10 mouse cellular contexts compared by ENCODE assay signal in the genomic region with DNA sequence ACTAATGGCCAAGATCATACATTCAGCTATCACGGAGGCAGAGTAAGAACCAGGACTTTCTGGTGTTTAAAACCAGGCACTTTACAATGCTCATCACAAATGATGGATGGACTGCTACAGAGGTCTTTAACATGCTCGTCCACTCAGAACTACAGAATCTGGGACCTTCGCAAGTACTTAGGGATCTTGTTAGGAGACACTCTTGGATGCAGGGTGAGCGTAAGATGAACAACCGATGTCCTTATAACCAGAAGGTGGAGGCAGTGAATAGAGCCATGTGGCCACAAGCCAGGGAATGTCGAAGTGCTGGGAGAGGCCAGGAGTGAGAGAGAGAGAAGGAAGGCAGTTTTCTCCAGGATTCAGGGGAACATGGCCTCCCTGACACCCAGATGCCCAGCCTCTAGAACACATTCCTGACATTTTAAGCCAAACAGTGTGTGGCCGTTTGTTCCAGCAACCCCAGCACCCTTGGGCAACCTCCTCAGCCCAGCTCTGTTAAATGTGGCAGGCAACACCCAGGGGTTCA.
DNase-seq lines count a peak whose midpoint lies in the region; ATAC-seq and TF ChIP-seq lines count a peak whose summit lies in the region.
"Had no signal": no experiment of that assay in that cellular context is flagged by ENCODE, and none has a peak within 500 bp of the region (broad histone marks: within the 10 kb centered on the region; RNA-seq: fewer than 3 reads in every experiment).

No protein-coding gene starts in this region.

- H3K27me3 ChIP-seq in heart, postnatal 0 days (ENCODE audit: control insufficient read depth, insufficient read depth, low read length) = no peaks in the 10 kb centered on the region
- H3K27me3 ChIP-seq: midbrain, embryonic 12.5 days had no signal

- peaks cover 89% of the 10 kb centered on the region for H3K36me3 ChIP-seq in heart, postnatal 0 days (replicated peaks; ENCODE audit: control insufficient read depth, insufficient read depth, low read length)
- H3K36me3 ChIP-seq: midbrain, embryonic 12.5 days had no signal

- H3K27ac ChIP-seq in heart, postnatal 0 days (ENCODE audit: low read depth) = peak overlapping the region; percentile 73
- H3K27ac ChIP-seq: midbrain, embryonic 12.5 days had no signal

- H3K4me2 ChIP-seq in heart, postnatal 0 days (ENCODE audit: low read depth, low read length) = no peak overlapping the region
- H3K4me2 ChIP-seq: midbrain, embryonic 12.5 days had no signal

- peaks cover 39% of the 10 kb centered on the region for H3K4me1 ChIP-seq in heart, postnatal 0 days (ENCODE audit: control insufficient read depth, insufficient read depth)

- peak; percentile 65 for DNase-seq in adrenal gland, postnatal 14 days
- no peak for DNase-seq in adrenal gland, adult 8-10 months
- DNase-seq in ovary, postnatal 36 days (ENCODE audit: low spot score) = peak; percentile 32
- no peak for DNase-seq in ovary, postnatal 10 days (ENCODE audit: low spot score)
- peak; percentile 62 for DNase-seq in heart, postnatal 0 days (ENCODE audit: low spot score)
- peak; percentile 81 for DNase-seq in lung, postnatal 25 days (ENCODE audit: low spot score)
- DNase-seq in embryo, embryonic 10.5 days (ENCODE audit: low spot score) = no peak
- DNase-seq in layer of hippocampus, postnatal 10 days (ENCODE audit: low spot score in 2 of 2) = no peak
- DNase-seq: adrenal gland, postnatal 36 days had no signal

- TF ChIP-seq CTCF in heart, postnatal 0 days (IDR thresholded peaks at IDR 0.05; ENCODE audit: low read depth) = no peak; the same call in 1 of the 2 replicates

- no peaks in the 10 kb centered on the region for H3K9me3 ChIP-seq in heart, postnatal 0 days (replicated peaks; ENCODE audit: control insufficient read depth, low read length)
- H3K9me3 ChIP-seq: midbrain, embryonic 12.5 days had no signal

- no peak overlapping the region for H3K4me3 ChIP-seq in heart, postnatal 0 days (ENCODE audit: low read depth, low read length)
- H3K4me3 ChIP-seq: midbrain, embryonic 12.5 days had no signal

- 41% methylated on average over 7 of the region's 7 CpGs for WGBS in heart, postnatal 0 days

- ATAC-seq in heart, postnatal 0 days (ENCODE audit: insufficient read depth, low read depth) = no peak

- no peak for TF ChIP-seq EP300 in heart, postnatal 0 days (IDR thresholded peaks at IDR 0.05; ENCODE audit: low read depth)

- no peak overlapping the region for H3K9ac ChIP-seq in heart, postnatal 0 days (replicated peaks; ENCODE audit: low read depth, low read length)
- H3K9ac ChIP-seq: midbrain, embryonic 12.5 days had no signal

Comparison
In these comparisons a context has a peak if more than half of its experiments do, and no peak if none do; other contexts are left out.
1. DNase-seq: peak in adrenal gland, postnatal 14 days (single experiment), ovary, postnatal 36 days (single experiment), heart, postnatal 0 days (single experiment) and lung, postnatal 25 days (single experiment); none in adrenal gland, adult 8-10 months (single experiment), ovary, postnatal 10 days (single experiment), embryo, embryonic 10.5 days (single experiment) and layer of hippocampus, postnatal 10 days (0 of 2).